Mouse (Mus musculus) G1E (cell line): ENCODE results near the gene Psmd5.

Experiments
- CTCF ChIP-seq: IDR thresholded peaks from 2 replicates; pipeline ENCODE4 v1.5.1; 2012; ENCODE audit warnings: low read depth, low read length, inconsistent platforms, mixed read lengths
- GATA1 ChIP-seq: IDR thresholded peaks from 2 replicates; pipeline ENCODE4 v1.6.1; 2012; ENCODE audit warnings: borderline replicate concordance, low read length, inconsistent platforms, mixed read lengths
- TAL1 ChIP-seq: conservative IDR thresholded peaks from 2 replicates; pipeline ENCODE4 v1.6.1; 2012; ENCODE audit warnings: low read depth, low read length, inconsistent platforms, mixed read lengths

- no peak for TF ChIP-seq CTCF
- no peak for TF ChIP-seq TAL1
- TF ChIP-seq GATA1: no peak
These were observed 73.0 kb downstream of the Psmd5 start for GRCm38 (mm10) chr2:34801516-34802482.
